In genomic region chr1:171390101-171390500, GRCm38 (mm10) we compare ENCODE assay signal across 8 mouse cellular contexts. TPM values are rescaled to one million over a fixed set of nuclear protein-coding genes. Genes with fewer than 3 reads are reported as not detected.
DNase-seq lines count a peak whose midpoint lies in the region; ATAC-seq and TF ChIP-seq lines count a peak whose summit lies in the region.
"Had no signal": no experiment of that assay in that cellular context is flagged by ENCODE, and none has a peak within 500 bp of the region (broad histone marks: within the 10 kb centered on the region; RNA-seq: fewer than 3 reads in every experiment).

No protein-coding gene starts in this region.

- no peaks in the 10 kb centered on the region for H3K9me3 ChIP-seq in liver, postnatal 0 days (ENCODE audit: low read length)
- H3K9me3 ChIP-seq in midbrain, embryonic 13.5 days, result no peaks in the 10 kb centered on the region
- no peaks in the 10 kb centered on the region for H3K9me3 ChIP-seq in hindbrain, embryonic 10.5 days

- ATAC-seq in activated CD4-positive, CD25-positive, alpha-beta regulatory T cell, adult 4 months, result peak; percentile 69
- ATAC-seq in liver, postnatal 0 days, result peak; percentile 52
- no peak for ATAC-seq in midbrain, embryonic 13.5 days

- TF ChIP-seq CTCF in liver, postnatal 0 days (IDR thresholded peaks at IDR 0.05; ENCODE audit: low read depth), result no peak

- H3K36me3 ChIP-seq in liver, postnatal 0 days (replicated peaks; ENCODE audit: insufficient read depth, low read length), result no peaks in the 10 kb centered on the region
- no peaks in the 10 kb centered on the region for H3K36me3 ChIP-seq in midbrain, embryonic 13.5 days
- no peaks in the 10 kb centered on the region for H3K36me3 ChIP-seq in hindbrain, embryonic 10.5 days

- DNase-seq in CD8-positive naive resting alpha-beta T cell, adult 2 months (ENCODE audit: low read depth in 2 of 2, low spot score in 2 of 2), result peak; percentile 66 to 79
- peak; percentile 71 for DNase-seq in liver, postnatal 0 days
- peak; percentile 48 to 60 for DNase-seq in spleen, postnatal 14 days (ENCODE audit: low spot score in 2 of 2)
- DNase-seq in hindbrain, embryonic 10.5 days (ENCODE audit: low spot score), result no peak
- no peak for DNase-seq in urinary bladder, postnatal 36 days (ENCODE audit: low spot score in 2 of 2)
- DNase-seq: cerebellum, adult 11-12 months had no signal

- no peaks in the 10 kb centered on the region for H3K27me3 ChIP-seq in liver, postnatal 0 days (ENCODE audit: insufficient read depth, low read length)
- no peaks in the 10 kb centered on the region for H3K27me3 ChIP-seq in midbrain, embryonic 13.5 days
- peaks cover 8% of the 10 kb centered on the region for H3K27me3 ChIP-seq in hindbrain, embryonic 10.5 days (ENCODE audit: insufficient read depth, poor library complexity, severe bottlenecking)

- H3K4me2 ChIP-seq in liver, postnatal 0 days (ENCODE audit: low read depth, low read length), result peak overlapping the region; percentile 67
- no peak overlapping the region for H3K4me2 ChIP-seq in midbrain, embryonic 13.5 days (replicated peaks)

- H3K9ac ChIP-seq in liver, postnatal 0 days (replicated peaks), result peak overlapping the region; percentile 66
- no peak overlapping the region for H3K9ac ChIP-seq in midbrain, embryonic 13.5 days (replicated peaks)

- peak overlapping the region; percentile 95 for H3K27ac ChIP-seq in liver, postnatal 0 days (ENCODE audit: low read depth)
- no peak overlapping the region for H3K27ac ChIP-seq in midbrain, embryonic 13.5 days
- no peak overlapping the region for H3K27ac ChIP-seq in hindbrain, embryonic 10.5 days

- no peak for TF ChIP-seq EP300 in liver, postnatal 0 days (IDR thresholded peaks at IDR 0.05; ENCODE audit: low read depth)

- peak overlapping the region; percentile 56 for H3K4me3 ChIP-seq in liver, postnatal 0 days (ENCODE audit: low read depth, low read length)
- no peak overlapping the region for H3K4me3 ChIP-seq in midbrain, embryonic 13.5 days (replicated peaks)
- no peak overlapping the region for H3K4me3 ChIP-seq in hindbrain, embryonic 10.5 days

- H3K4me1 ChIP-seq in liver, postnatal 0 days (ENCODE audit: insufficient read depth), result no peaks in the 10 kb centered on the region
- no peaks in the 10 kb centered on the region for H3K4me1 ChIP-seq in midbrain, embryonic 13.5 days (replicated peaks)
- H3K4me1 ChIP-seq in hindbrain, embryonic 10.5 days (replicated peaks), result peaks cover 20% of the 10 kb centered on the region

- whole genome bisulfite sequencing in liver, postnatal 0 days (ENCODE audit: insufficient replicate concordance), result 26% methylated on average over 4 of the region's 4 CpGs
- WGBS in midbrain, embryonic 13.5 days, result 82% methylated on average over 4 of the region's 4 CpGs
- WGBS in hindbrain, embryonic 10.5 days, result 89% methylated on average over 4 of the region's 4 CpGs

RNA-seq across cellular contexts. Expression of gene Arhgap30, which starts 1.3 kb away (rescaled TPM):
- polyA plus RNA-seq in activated CD4-positive, CD25-positive, alpha-beta regulatory T cell, adult 4 months (2017; shearing (Covaris generic)), result 10 to 100 TPM; 71.7 to 78.8 TPM
- 5.6 and 7.0 TPM in 2 replicates for polyA plus RNA-seq in liver, postnatal 0 days (2015; fragmentation: Nextera tagmentation; extraction: Ambion mirVana)
- polyA plus RNA-seq in midbrain, embryonic 13.5 days (2015; fragmentation: Nextera tagmentation; extraction: Ambion mirVana), result 0.63 TPM in 2 replicates
- polyA plus RNA-seq in hindbrain, embryonic 10.5 days (2016; fragmentation: Nextera tagmentation; extraction: Ambion mirVana), result 0.82 and 0.98 TPM in 2 replicates

RNA-seq across cellular contexts. Expression of gene Nectin4, which starts 20.2 kb away (rescaled TPM):
- polyA plus RNA-seq in activated CD4-positive, CD25-positive, alpha-beta regulatory T cell, adult 4 months (2017; shearing (Covaris generic)), result under 1 TPM in 1 of 2 experiments, not detected in 1; 0.09 TPM
- polyA plus RNA-seq in liver, postnatal 0 days (2015; fragmentation: Nextera tagmentation; extraction: Ambion mirVana), result 0.15 and 0.22 TPM in 2 replicates
- 0.70 and 0.97 TPM in 2 replicates for polyA plus RNA-seq in midbrain, embryonic 13.5 days (2015; fragmentation: Nextera tagmentation; extraction: Ambion mirVana)
- 1.5 and 1.7 TPM in 2 replicates for polyA plus RNA-seq in hindbrain, embryonic 10.5 days (2016; fragmentation: Nextera tagmentation; extraction: Ambion mirVana)

RNA-seq across cellular contexts. Expression of gene Usf1, which starts 21.0 kb away (rescaled TPM):
- 10 to 100 TPM; 41.0 to 43.1 TPM for polyA plus RNA-seq in activated CD4-positive, CD25-positive, alpha-beta regulatory T cell, adult 4 months (2017; shearing (Covaris generic))
- 22.6 and 25.4 TPM in 2 replicates for polyA plus RNA-seq in liver, postnatal 0 days (2015; fragmentation: Nextera tagmentation; extraction: Ambion mirVana)
- 237 and 239 TPM in 2 replicates for polyA plus RNA-seq in midbrain, embryonic 13.5 days (2015; fragmentation: Nextera tagmentation; extraction: Ambion mirVana)
- 143 and 159 TPM in 2 replicates for polyA plus RNA-seq in hindbrain, embryonic 10.5 days (2016; fragmentation: Nextera tagmentation; extraction: Ambion mirVana)

RNA-seq across cellular contexts. Expression of gene Tstd1, which starts 28.6 kb away (rescaled TPM):
- polyA plus RNA-seq in activated CD4-positive, CD25-positive, alpha-beta regulatory T cell, adult 4 months (2017; shearing (Covaris generic)), result 1 to 10 TPM; 5.9 to 10.0 TPM
- polyA plus RNA-seq in liver, postnatal 0 days (2015; fragmentation: Nextera tagmentation; extraction: Ambion mirVana), result 36.5 and 37.8 TPM in 2 replicates
- polyA plus RNA-seq in midbrain, embryonic 13.5 days (2015; fragmentation: Nextera tagmentation; extraction: Ambion mirVana), result 11.7 and 13.3 TPM in 2 replicates
- polyA plus RNA-seq in hindbrain, embryonic 10.5 days (2016; fragmentation: Nextera tagmentation; extraction: Ambion mirVana), result 9.7 and 10.1 TPM in 2 replicates

RNA-seq across cellular contexts. Expression of gene Klhdc9, which starts 29.5 kb away (rescaled TPM):
- under 1 TPM in 1 of 2 experiments, not detected in 1; 0.48 TPM for polyA plus RNA-seq in activated CD4-positive, CD25-positive, alpha-beta regulatory T cell, adult 4 months (2017; shearing (Covaris generic))
- 0.59 and 0.60 TPM in 2 replicates for polyA plus RNA-seq in liver, postnatal 0 days (2015; fragmentation: Nextera tagmentation; extraction: Ambion mirVana)
- 4.2 and 4.6 TPM in 2 replicates for polyA plus RNA-seq in midbrain, embryonic 13.5 days (2015; fragmentation: Nextera tagmentation; extraction: Ambion mirVana)
- 2.1 and 2.5 TPM in 2 replicates for polyA plus RNA-seq in hindbrain, embryonic 10.5 days (2016; fragmentation: Nextera tagmentation; extraction: Ambion mirVana)

Comparison
In these comparisons a context has a peak if more than half of its experiments do, and no peak if none do; other contexts are left out.
1. DNase-seq: peak in CD8-positive naive resting alpha-beta T cell, adult 2 months (2 of 2), liver, postnatal 0 days (single experiment) and spleen, postnatal 14 days (2 of 2); none in hindbrain, embryonic 10.5 days (single experiment) and urinary bladder, postnatal 36 days (0 of 2).